Mouse (Mus musculus) frontal cortex, postnatal 10 days (tissue): ENCODE measurements around the gene Pced1b.
"Not testable (repeated sequence)": the region's sequence is repeated elsewhere in the genome, so short reads cannot be mapped to it uniquely, and the experiment has no call there.

Experiments used
- DNase-seq, 2 experiments: peaks; one replicate each; pipeline ENCODE4 v3.0.0; 2022; ENCODE audit warnings: low spot score in 2 of 2, mixed read lengths in 1 of 2

Pced1b gene

GRCm38 (mm10) chr15:97370880-97371279, 124.0 kb downstream of the Pced1b start:
- DNase-seq = no peak

GRCm38 (mm10) chr15:97372043-97372442, 125.1 kb downstream of the Pced1b start:
- not testable (repeated sequence) for DNase-seq

DNA sequence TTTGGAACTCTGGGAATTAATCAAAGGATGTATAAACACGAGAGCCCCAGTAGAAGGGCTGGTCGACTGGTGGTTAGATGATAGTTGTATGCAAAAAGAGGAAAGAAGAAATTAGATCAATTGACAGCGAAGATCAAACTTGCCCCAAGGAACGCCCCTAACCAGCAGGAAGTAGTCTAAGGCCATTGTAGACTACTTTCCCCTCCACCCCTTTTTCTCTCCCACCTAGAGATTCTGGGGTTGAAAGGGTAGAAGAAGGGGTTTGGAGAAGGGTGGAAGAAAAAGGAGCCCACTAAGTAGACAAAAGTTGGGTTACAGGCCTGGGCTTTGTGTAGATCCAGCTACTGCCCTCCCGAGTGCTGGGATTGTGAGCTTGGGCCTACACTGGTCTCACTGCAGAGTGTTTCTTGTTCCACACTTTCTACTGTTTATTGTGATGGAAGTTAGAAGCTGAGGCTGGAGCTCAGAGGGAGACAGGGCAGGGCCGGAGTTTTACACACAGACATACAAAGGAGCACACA, 125.8 kb downstream of the Pced1b start:
- no peak for DNase-seq

- DNase-seq = no peak
Measured at GRCm38 (mm10) chr15:97373203-97374084, 126.5 kb downstream of the Pced1b start.

GRCm38 (mm10) chr15:97374085-97374844, 127.4 kb downstream of the Pced1b start:
- no peak for DNase-seq

DNA sequence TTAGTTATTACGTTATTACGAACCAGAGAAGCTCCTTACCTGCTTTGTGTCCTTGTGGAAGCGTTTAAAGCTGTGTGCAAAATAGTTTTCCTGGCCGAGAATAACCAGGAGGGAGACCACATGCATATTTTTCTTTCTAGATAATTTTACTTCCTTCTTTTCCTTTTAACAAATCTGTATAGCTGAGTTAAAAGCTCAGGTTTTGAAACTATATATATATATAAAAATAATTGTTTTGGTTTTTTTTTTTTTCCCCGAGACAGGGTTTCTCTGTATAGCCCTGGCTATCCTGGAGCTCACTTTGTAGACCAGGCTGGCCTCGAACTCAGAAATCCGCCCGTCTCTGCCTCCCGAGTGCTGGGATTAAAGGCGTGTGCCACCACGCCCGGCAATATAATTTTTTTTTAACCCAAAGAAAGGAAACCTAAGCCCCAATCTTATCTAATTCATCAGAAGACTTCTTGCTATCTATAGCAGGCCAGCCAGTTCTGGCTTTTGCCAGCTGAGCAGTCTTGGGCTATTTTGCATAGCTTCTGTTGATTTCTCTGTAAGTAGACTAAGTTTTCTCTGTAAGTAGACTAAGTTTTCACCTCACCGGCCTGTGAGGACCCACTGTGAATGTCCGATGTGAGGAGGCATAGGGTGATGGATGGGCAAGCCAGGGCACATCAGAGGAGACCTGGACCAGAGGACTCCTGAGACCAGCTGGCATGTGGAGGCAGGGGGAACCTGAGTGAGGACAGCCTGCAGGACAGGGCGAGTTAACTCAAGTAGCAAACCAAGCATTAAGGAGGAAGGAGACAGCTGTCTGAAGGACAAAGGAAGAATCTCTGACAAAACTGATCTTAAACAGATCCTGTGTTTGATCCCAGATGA, 128.2 kb downstream of the Pced1b start:
- no peak for DNase-seq

DNA sequence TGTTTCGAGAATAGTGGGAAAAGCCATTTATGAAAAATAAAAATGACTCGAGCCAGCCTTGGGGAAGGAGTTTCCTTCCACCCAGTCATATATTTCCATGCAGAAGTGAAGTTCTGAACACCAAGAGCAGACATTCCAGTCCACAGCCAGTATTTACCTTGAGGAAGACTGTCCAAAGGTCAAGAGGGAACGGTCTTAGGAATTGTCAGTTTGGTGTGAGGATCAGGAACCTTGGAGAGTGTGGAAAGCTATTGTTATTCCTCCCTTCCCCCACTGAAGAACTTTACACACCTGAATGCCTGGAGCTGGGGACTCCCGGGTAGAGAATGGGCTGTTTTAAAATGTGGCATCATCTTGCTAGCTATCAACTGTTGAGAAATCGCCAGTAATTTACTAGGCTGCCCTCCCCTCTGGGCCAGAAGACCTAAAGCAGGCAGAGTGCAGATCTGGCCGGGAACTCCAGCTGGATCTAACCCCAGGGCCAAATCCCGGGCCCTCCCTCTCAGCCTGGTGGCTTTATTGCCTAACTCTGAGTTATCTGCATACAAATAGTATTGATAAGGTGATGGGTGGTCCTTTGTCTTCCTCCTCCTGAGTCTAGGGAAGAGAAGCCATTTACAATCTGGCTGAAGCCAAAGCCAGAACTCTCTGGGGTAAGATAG, 129.3 kb downstream of the Pced1b start:
- DNase-seq = no peak

GRCm38 (mm10) chr15:97376792-97377222, 129.9 kb downstream of the Pced1b start:
- DNase-seq = no peak

DNA sequence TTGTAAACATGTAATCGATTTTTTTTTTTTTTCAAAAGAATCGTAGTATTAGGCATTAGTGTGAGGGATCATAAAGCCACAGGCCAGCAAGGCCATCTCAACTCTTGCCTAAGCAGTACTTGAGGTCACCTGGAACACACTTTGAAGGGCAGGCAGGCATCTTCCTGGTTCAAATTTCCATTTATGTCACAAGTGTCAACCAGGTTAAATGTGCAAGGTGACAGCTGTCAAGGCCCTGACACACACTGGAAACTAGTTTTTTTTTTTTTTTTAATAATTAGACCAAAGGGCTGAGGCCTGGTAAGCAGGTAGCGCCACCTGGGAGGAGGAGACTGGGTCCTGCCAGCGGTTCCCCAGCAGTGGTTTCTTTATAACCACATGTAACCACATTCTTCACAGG, 131.2 kb downstream of the Pced1b start:
- DNase-seq = no peak

DNA sequence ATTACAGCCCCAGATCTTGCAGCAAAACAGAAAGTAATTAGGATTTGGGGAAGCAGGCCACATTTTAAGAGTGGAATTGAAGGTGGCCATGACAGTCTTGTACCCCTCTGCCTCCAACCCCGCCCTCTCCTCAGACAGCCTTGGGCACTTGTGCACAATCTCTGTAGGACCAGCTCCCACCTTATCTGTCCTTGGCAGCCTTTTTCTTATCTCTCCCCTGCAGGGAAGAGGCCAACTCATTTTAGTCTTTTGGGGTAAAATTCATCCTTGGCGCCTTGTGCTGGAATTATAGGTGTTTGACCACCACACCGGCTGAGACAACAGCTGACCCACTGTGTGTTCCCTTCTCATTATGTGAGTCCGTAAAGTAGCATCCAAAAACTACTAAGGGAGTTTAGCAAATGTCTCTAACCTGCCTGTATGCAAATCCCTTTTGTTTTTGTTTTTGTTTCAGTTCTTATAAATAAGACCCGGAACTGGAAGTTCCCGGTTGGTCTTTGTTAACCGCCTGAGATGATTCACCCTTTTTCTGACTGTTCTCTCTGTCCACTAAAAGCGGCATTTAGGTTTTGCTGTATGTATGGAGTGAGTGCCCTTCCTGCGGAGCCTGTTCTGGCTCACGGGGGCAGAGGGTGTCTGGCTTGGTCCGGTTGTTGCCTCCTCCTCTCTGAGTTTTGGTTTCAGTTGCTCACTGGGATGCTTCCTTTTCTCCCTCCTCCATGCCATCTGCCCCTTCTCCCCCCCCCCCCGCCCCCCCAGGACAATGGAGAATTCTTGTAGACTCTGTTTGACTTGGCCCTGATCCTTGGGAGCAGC, 132.8 kb downstream of the Pced1b start:
- no peak for DNase-seq

GRCm38 (mm10) chr15:97382567-97382966, 135.7 kb downstream of the Pced1b start:
- no peak for DNase-seq

- no peak for DNase-seq
Measured at GRCm38 (mm10) chr15:97383523-97384141, 136.7 kb downstream of the Pced1b start.

DNA sequence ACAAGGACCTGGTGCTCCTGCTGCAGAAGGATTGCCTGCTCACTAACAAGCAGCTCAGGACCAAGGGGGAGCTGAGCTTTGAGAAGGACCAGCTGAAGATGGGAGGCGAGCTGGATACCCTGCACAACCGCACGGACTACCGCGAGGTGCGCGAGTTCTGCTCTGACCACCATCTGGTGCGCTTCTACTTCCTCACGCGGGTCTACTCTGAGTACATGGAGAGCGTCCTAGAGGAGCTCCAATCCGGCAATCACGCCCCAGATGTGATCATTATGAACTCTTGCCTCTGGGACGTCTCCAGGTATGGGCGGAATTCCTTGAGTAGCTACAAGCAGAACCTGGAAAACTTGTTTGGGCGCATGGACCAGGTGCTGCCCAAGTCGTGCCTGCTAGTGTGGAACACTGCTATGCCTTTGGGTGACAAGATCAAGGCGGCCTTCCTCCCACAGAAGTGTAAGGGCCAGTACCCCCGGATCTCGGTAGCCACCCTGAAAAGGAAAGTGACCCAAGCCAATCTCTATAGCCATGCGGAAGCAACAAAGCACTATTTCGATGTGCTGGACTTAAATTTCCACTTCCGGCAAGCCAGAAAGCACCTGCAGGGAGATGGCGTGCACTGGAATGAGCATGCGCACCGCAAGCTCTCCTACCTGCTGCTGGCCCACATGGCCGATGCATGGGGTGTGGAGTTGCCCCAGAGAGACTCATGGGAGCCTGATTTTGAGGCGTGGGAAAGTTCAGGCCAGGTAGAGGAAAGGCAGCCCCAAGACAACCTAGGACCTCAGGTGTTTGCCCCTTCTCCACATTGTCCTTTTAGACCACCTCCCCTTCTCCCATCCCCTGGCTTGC, 137.5 kb downstream of the Pced1b start:
- no peak for DNase-seq

DNA sequence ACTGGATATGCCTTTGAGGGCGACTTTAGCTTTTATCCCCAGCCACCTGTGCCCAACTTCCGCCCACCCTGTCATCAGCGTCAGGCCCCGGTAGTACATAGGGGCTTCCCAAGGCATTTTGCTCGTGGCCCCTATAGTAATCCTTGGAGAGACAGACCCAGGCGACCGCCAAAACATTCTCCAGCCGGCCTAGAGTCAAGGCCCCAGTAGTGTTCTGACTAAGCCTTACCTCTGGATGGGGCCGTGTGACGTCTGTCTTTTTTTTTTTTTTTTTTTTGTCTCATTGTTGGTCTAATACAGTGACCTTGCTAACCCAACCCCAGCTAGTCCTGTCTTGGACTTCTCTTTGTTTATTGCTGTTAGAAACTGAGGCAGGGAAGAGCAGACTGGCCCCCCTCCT, 138.3 kb downstream of the Pced1b start:
- DNase-seq = not testable (repeated sequence)

GRCm38 (mm10) chr15:97387793-97388192, 140.9 kb downstream of the Pced1b start:
- no peak for DNase-seq

- DNase-seq = no peak
Measured at GRCm38 (mm10) chr15:97389577-97389976, 142.7 kb downstream of the Pced1b start.

- DNase-seq = no peak
Measured at GRCm38 (mm10) chr15:97390778-97391177, 143.9 kb downstream of the Pced1b start.

GRCm38 (mm10) chr15:97391436-97391835, 144.5 kb downstream of the Pced1b start:
- DNase-seq = no peak

- no peak for DNase-seq
Measured at GRCm38 (mm10) chr15:97394561-97394960, 147.7 kb downstream of the Pced1b start.
